Mouse (Mus musculus): Measurements from ENCODE around the gene Col13a1. TPM values are rescaled to one million over a fixed set of nuclear protein-coding genes. Genes with fewer than 3 reads are reported as not detected.

Gene Col13a1
- polyA plus RNA-seq, 2 experiments = 0.39 to 0.79 TPM

- no peak overlapping the region for H3K27ac ChIP-seq
- TF ChIP-seq CTCF (IDR thresholded peaks at IDR 0.05; ENCODE audit: low read depth) (no peak), EP300 (IDR thresholded peaks at IDR 0.05; ENCODE audit: low read depth) (no peak)
- no peaks in the 10 kb centered on the region for H3K36me3 ChIP-seq (replicated peaks; ENCODE audit: control insufficient read depth, insufficient read depth, low read depth)
- DNase-seq (ENCODE audit: low read depth in 3 of 3, low spot score in 3 of 3) (no peak), ATAC-seq (ENCODE audit: insufficient read depth) (no peak)
- no peaks in the 10 kb centered on the region for H3K27me3 ChIP-seq (ENCODE audit: control insufficient read depth, insufficient read depth, low read length)
- H3K9ac ChIP-seq (replicated peaks) = no peak overlapping the region
- WGBS (ENCODE audit: insufficient replicate concordance) = 13% methylated on average over 5 of the region's 5 CpGs
- no peaks in the 10 kb centered on the region for H3K4me1 ChIP-seq (replicated peaks; ENCODE audit: control insufficient read depth in 2 of 2, insufficient read depth in 2 of 2, low read length in 1 of 2)
- no peak overlapping the region for H3K4me2 ChIP-seq (ENCODE audit: low read depth)
- H3K4me3 ChIP-seq (ENCODE audit: insufficient read depth in 1 of 2, low read depth in 2 of 2, low read length in 2 of 2) = no peak overlapping the region
- H3K9me3 ChIP-seq (ENCODE audit: control insufficient read depth, low read length) = no peaks in the 10 kb centered on the region
These were observed 72.7 kb downstream of the Col13a1 start for GRCm38 (mm10) chr10:61906226-61906625.

GRCm38 (mm10) chr10:61905308-61905707 lies 73.6 kb downstream of the Col13a1 start:
- 58% methylated on average over 8 of the region's 8 CpGs for WGBS (ENCODE audit: insufficient replicate concordance)
- DNase-seq (ENCODE audit: low read depth in 3 of 3, low spot score in 3 of 3) = no peak

GRCm38 (mm10) chr10:61898116-61898515 lies 80.8 kb downstream of the Col13a1 start:
- ATAC-seq (ENCODE audit: insufficient read depth) (no peak), DNase-seq (ENCODE audit: low read depth in 3 of 3, low spot score in 3 of 3) (no peak)
- no peaks in the 10 kb centered on the region for H3K27me3 ChIP-seq (ENCODE audit: control insufficient read depth, insufficient read depth, low read length)
- no peaks in the 10 kb centered on the region for H3K4me1 ChIP-seq (replicated peaks; ENCODE audit: control insufficient read depth in 2 of 2, insufficient read depth in 2 of 2, low read length in 1 of 2)
- no peaks in the 10 kb centered on the region for H3K36me3 ChIP-seq (replicated peaks; ENCODE audit: control insufficient read depth, insufficient read depth, low read depth)
- H3K4me3 ChIP-seq (ENCODE audit: insufficient read depth in 1 of 2, low read depth in 2 of 2, low read length in 2 of 2) = no peak overlapping the region
- H3K27ac ChIP-seq = no peak overlapping the region
- H3K4me2 ChIP-seq (ENCODE audit: low read depth) = no peak overlapping the region
- 59% methylated on average over 6 of the region's 6 CpGs for WGBS (ENCODE audit: insufficient replicate concordance)
- H3K9me3 ChIP-seq (ENCODE audit: control insufficient read depth, low read length) = no peaks in the 10 kb centered on the region
- TF ChIP-seq CTCF (IDR thresholded peaks at IDR 0.05; ENCODE audit: low read depth) (no peak), EP300 (IDR thresholded peaks at IDR 0.05; ENCODE audit: low read depth) (no peak)
- no peak overlapping the region for H3K9ac ChIP-seq (replicated peaks)

More at GRCm38 (mm10) chr10:61905308-61905707, 73.6 kb downstream of the Col13a1 start:
- Histone ChIP-seq H3K4me2 (ENCODE audit: low read depth) (no peak overlapping the region), H3K9ac (replicated peaks) (no peak overlapping the region), H3K4me1 (replicated peaks; ENCODE audit: control insufficient read depth in 2 of 2, insufficient read depth in 2 of 2, low read length in 1 of 2) (no peaks in the 10 kb centered on the region), H3K9me3 (ENCODE audit: control insufficient read depth, low read length) (no peaks in the 10 kb centered on the region), H3K27me3 (ENCODE audit: control insufficient read depth, insufficient read depth, low read length) (no peaks in the 10 kb centered on the region), H3K36me3 (replicated peaks; ENCODE audit: control insufficient read depth, insufficient read depth, low read depth) (no peaks in the 10 kb centered on the region), H3K4me3 (ENCODE audit: insufficient read depth in 1 of 2, low read depth in 2 of 2, low read length in 2 of 2) (no peak overlapping the region), H3K27ac (no peak overlapping the region)
- TF ChIP-seq CTCF (IDR thresholded peaks at IDR 0.05; ENCODE audit: low read depth) (no peak), EP300 (IDR thresholded peaks at IDR 0.05; ENCODE audit: low read depth) (no peak)
- ATAC-seq (ENCODE audit: insufficient read depth) = no peak

- Histone ChIP-seq H3K36me3 (replicated peaks; ENCODE audit: control insufficient read depth, insufficient read depth, low read depth) (no peaks in the 10 kb centered on the region), H3K27ac (no peak overlapping the region), H3K4me3 (ENCODE audit: insufficient read depth in 1 of 2, low read depth in 2 of 2, low read length in 2 of 2) (no peak overlapping the region)
These were observed 84.3 kb downstream of the Col13a1 start for GRCm38 (mm10) chr10:61894564-61894963.

GRCm38 (mm10) chr10:61891138-61891537 lies 87.8 kb downstream of the Col13a1 start:
- Histone ChIP-seq H3K27ac (no peak overlapping the region), H3K4me2 (ENCODE audit: low read depth) (no peak overlapping the region), H3K27me3 (ENCODE audit: control insufficient read depth, insufficient read depth, low read length) (no peaks in the 10 kb centered on the region), H3K36me3 (replicated peaks; ENCODE audit: control insufficient read depth, insufficient read depth, low read depth) (no peaks in the 10 kb centered on the region), H3K4me1 (replicated peaks; ENCODE audit: control insufficient read depth in 2 of 2, insufficient read depth in 2 of 2, low read length in 1 of 2) (no peaks in the 10 kb centered on the region), H3K9ac (replicated peaks) (no peak overlapping the region), H3K9me3 (ENCODE audit: control insufficient read depth, low read length) (no peaks in the 10 kb centered on the region), H3K4me3 (ENCODE audit: insufficient read depth in 1 of 2, low read depth in 2 of 2, low read length in 2 of 2) (no peak overlapping the region)
- WGBS (ENCODE audit: insufficient replicate concordance) = 71% methylated on average over 9 of the region's 9 CpGs
- DNase-seq (ENCODE audit: low read depth in 3 of 3, low spot score in 3 of 3) (no peak), ATAC-seq (ENCODE audit: insufficient read depth) (no peak)
- TF ChIP-seq CTCF (IDR thresholded peaks at IDR 0.05; ENCODE audit: low read depth) (no peak), EP300 (IDR thresholded peaks at IDR 0.05; ENCODE audit: low read depth) (no peak)

More at GRCm38 (mm10) chr10:61894564-61894963, 84.3 kb downstream of the Col13a1 start:
- DNase-seq (ENCODE audit: low read depth in 3 of 3, low spot score in 3 of 3) (no peak), ATAC-seq (ENCODE audit: insufficient read depth) (no peak)
- TF ChIP-seq EP300 (IDR thresholded peaks at IDR 0.05; ENCODE audit: low read depth) = no peak
- TF ChIP-seq CTCF (IDR thresholded peaks at IDR 0.05; ENCODE audit: low read depth) = no peak
- 53% methylated on average over 5 of the region's 5 CpGs for WGBS (ENCODE audit: insufficient replicate concordance)
- Histone ChIP-seq H3K4me1 (replicated peaks; ENCODE audit: control insufficient read depth in 2 of 2, insufficient read depth in 2 of 2, low read length in 1 of 2) (no peaks in the 10 kb centered on the region), H3K9me3 (ENCODE audit: control insufficient read depth, low read length) (no peaks in the 10 kb centered on the region), H3K27me3 (ENCODE audit: control insufficient read depth, insufficient read depth, low read length) (no peaks in the 10 kb centered on the region), H3K4me2 (ENCODE audit: low read depth) (no peak overlapping the region), H3K9ac (replicated peaks) (no peak overlapping the region)

Data from liver, embryonic 14.5 days (tissue).